Mouse (Mus musculus) gastrocnemius, postnatal 10 days (tissue): Measurements from ENCODE around the gene Arhgap15. TPM values are rescaled to one million over a fixed set of nuclear protein-coding genes. Genes with fewer than 3 reads are reported as not detected.

Source experiments
- DNase-seq: peaks from one replicate; pipeline ENCODE4 v3.0.0; 2021; ENCODE audit warnings: mixed read lengths
- total RNA-seq, 2 experiments: library from RNA; stranded (reverse); gene quantifications; 2 replicates each; pipeline ENCODE4 v1.2.3; 2021

The Arhgap15 gene
- total RNA-seq, 2 experiments from 2014 or later, result 0.72 to 1.1 TPM

DNA sequence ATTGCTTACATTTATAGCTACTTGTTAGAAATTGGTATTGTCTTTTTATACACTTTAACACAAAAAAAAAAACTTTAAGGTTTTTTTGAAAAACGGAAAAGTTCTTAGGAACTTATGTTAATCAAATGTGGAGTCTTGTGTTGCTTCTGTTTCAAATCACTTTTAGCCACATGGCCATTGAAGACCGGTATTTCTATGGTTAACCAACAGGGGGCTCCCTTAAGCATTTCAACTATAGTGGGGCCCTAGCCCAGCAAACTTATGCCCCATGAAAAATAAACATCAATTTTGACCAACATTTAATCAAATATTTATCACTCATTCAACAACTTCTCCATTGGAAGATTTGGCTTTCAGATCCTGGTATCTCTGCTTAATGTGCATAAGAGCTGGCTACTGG lies 557.5 kb downstream of the Arhgap15 start:
- DNase-seq, result no peak

GRCm38 (mm10) chr2:44309124-44309523 lies 560.5 kb downstream of the Arhgap15 start:
- no peak for DNase-seq

DNA sequence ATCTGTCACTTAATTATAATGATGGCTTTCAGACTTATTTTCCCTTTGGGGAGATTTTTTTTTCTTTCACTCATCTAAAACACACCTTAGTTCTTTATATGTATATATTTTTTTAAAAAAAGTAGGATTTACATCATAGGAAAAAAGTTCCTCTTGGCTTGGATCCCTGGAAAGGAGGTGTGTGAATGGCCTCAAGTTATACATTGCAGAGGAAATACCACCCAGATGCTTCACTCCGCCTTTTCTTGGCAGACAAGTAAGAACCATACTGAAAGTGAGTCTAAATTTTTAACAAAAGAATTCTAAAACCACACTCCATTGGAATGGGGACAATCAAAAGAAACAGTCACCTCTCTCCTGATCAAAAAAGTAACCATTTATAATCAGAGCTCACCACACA lies 560.9 kb downstream of the Arhgap15 start:
- DNase-seq, result no peak

DNA sequence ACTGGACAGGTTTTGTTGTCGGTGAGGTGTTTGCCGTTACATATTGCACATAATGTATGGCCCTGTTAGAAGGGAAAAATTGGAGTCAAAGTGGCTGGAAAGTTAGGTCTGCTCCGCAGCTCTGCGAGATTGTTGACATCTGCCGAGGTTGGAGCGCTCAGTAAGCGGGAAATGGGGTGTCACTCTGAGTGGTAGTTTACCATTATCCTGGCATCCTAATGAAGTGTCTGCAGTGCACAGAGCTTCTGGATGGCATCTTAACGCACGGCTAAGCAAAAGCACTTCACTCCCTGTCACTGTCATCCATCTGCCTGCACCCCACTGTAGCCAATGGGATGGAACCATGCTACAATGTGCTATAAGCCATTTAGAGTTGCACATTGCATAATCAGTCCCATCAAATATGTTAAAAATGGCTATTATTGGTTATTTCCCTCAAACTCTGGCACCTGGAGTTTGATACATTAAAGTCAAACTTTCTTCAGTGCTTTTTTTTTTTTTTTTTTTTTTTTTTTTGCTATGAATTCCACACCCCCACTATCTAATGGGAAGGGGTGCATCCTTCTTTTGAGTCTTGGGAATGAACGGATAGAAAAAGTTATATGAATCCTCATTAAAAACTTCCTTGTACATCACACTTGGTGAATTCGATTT lies 561.6 kb downstream of the Arhgap15 start:
- no peak for DNase-seq

DNA sequence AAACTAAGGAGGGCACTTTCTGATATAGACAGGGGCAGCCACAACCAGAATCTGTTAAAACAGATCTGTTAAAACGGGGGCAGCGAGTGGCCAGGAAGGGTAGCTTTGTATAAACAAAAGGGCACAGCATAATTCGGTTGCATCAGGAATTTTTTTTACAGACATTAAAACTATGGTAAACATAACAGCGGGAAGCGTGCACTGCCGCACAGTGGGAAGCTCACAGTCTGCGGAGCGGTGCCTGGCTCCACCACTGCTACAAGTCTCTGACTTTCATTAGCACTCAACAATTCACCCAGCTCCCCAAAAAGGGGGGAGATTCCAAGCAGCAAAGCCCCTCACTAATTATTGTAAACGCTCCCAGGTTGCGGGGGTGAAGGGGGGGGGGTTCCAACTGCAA lies 562.6 kb downstream of the Arhgap15 start:
- no peak for DNase-seq

DNA sequence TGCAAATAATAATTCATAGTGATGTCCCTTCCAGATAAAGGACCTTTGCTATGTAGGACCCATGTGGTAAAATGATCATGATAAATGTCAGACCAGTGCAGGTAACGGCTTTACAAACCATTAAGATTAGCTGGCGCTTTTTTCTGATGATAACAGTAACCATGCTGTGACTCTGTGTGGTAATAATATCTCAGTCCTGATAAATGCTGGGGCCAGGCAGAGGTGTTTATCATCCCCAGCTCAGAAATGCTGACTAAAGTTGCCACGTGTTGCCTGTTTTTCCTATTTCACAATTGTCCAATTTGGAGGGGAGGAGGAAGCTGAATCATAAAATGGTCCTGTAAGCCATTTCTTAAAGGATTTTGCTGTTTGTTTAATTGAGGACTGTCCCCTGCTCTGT lies 564.9 kb downstream of the Arhgap15 start:
- no peak for DNase-seq

GRCm38 (mm10) chr2:44318436-44318835 lies 569.8 kb downstream of the Arhgap15 start:
- no peak for DNase-seq

DNA sequence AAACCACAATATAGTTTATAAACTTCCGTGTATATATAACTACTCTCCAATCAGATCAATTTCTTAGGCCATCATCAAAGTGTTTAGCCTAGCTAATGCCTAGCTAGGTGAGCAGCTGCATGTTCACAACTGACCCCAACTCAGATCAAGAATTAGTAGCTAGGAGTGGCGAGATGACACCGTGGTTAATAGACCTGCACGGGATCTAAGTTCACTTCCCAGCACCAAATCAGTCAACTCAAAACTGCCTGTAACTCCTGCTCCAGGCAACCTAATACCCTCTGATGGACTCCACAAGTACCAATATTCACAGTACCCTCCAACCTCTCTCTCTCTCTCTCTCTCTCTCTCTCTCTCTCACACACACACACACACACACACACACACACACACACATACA lies 570.9 kb downstream of the Arhgap15 start:
- no peak for DNase-seq

DNA sequence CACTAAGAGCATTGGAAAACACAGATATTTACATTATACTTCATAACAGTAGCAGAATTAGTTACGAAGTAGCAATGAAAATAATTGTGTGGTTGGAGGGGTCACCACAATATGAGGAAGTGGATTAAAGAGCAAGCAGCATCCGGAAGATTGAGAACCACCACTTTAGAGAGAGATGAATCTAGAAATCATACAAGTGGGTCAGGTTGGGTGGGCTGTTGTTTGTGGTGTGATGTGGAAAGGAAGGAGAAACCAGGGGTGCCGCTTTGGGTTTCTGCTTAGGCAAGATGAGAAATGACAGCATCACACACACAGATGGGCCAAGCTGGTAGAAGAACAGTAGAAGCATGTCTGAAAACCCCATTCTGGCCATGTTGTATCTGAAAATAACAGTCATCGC lies 575.2 kb downstream of the Arhgap15 start:
- DNase-seq, result no peak

DNA sequence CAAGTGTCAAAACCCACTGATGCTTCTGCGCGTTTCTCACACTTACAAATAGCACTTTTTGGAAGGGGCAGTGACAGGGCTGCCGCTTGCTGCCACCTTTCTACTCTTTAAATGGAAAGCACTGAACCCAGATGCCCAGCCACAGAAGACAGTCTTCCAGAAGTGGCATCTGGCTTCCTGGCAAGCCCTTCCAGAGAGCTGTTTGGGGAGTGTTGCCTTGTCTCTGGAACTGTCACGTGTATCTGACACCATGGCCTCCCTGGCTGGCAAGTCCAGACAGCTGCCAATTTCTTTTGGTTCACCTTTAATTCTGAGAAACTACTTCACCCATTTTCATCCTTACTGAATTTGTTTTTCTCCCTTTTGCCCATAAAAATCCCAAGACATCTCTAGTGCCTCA lies 584.7 kb downstream of the Arhgap15 start:
- no peak for DNase-seq

DNA sequence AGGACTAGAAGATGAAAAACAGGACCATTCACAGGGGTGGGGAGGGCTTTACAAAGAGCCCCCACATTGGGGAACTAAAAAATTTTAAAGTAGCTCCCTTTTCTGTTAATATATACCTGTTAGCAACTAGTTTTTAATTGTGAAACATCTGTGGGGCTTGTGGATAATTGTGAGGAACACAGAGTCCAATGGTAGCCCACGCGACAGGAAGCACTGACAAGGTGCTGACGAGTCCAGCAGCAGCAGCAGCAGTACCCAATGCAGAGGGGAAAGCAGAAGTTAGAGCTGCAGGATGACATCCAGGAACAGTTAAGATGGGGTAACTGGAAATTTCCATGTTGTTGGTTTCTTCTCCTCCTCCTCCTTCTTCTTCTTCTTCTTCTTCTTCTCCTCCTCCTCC lies 585.4 kb downstream of the Arhgap15 start:
- no peak for DNase-seq

DNA sequence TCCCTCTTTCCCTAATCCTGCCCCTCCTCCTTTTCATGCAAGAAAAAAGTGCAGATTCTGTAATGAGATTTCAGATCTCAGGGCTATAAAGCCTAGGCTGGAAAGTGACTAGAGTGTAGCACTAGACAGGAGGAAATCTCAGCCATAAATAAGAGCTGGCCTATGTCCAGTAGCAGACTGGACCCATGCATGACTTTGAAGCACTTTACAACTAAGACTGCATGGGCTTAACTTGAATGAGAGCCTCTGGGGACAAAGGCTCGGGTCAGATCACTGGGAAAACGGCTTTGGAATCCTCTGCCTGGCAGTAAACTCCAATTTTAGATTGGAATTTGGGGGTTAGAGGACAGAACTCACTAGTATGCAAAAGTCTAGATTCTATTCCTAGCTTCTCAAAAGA lies 585.9 kb downstream of the Arhgap15 start:
- DNase-seq, result no peak

DNA sequence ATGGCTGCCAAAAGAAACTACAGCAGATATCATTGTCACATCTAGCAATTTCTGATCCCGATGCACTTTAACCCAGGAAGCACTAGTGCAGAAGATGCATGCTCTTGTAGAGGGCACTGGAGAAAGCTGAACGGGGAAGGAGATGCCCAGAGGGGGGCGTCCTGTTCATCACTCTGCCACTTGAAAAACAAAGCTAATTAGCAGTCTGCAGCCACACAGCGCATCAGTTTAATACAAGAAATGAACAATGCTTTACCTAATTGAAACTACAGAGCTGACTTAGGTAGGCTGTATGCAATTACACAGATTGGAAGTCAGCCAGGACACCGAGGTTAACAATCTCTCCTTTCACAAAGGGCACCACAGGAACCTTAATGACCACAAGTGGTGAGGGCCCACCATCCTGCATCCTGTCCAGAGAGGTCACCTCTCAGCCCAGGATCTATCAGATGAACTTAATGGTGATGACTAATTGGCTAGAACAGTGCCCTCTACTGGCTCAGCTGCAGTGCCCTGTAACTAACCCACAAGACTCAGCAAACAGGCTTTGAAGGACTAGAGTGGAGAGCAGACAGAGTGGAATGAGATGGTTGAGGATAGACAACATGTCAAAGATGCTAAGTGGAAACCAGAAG lies 588.2 kb downstream of the Arhgap15 start:
- no peak for DNase-seq

GRCm38 (mm10) chr2:44338467-44338866 lies 589.8 kb downstream of the Arhgap15 start:
- no peak for DNase-seq

GRCm38 (mm10) chr2:44341091-44341571 lies 592.5 kb downstream of the Arhgap15 start:
- DNase-seq, result no peak

- no peak for DNase-seq
Measured at GRCm38 (mm10) chr2:44344861-44345260, 596.2 kb downstream of the Arhgap15 start.

DNA sequence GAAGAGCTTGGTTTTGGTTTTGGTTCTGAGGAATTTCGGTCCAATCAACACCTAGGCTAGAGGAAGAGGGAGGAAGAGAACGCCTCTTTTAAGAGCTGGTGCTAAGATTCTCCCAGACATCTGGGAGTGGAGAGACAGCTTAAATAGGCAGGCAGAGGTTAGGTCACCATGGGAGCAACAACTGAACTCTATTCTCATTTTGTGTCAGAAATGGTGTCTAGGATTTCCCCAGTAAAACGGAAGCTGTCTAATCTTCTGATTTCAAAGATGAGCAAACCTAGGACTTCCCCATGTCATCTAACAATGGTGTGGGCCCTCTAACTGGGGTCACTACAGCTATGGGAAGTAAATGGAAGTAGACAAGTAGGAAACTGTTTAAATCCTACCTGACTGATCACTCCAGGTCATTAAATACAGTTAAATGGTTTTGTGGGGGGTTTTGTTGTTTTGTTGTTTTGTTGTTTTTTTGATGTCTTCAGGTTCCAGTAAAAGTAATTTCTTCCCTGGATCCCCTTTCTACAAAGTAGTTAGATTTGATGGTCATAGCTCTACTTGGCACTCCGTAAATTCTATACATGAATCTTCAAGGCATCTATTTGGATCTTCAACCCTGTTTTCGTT lies 596.8 kb downstream of the Arhgap15 start:
- DNase-seq, result no peak

DNA sequence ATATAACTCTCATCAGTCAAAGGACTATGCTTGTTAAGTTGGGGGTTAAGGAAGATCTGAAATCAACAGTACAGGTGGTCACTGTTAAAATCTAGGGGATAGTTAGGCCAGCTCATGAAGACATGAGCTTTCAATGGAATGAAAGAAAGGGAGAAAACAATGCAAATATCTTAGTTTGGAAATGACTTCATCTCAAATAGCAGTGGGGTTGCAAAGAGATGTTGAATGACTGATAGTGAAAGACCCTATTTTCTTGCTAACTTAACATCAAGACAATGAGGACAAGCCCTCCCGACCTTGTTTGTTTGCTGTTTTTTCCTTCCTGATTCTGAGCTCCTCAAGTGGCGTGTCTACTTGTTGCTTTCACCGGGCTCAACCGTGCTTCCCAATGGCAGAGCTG lies 597.6 kb downstream of the Arhgap15 start:
- DNase-seq, result no peak

GRCm38 (mm10) chr2:44347781-44348180 lies 599.2 kb downstream of the Arhgap15 start:
- DNase-seq, result no peak

DNA sequence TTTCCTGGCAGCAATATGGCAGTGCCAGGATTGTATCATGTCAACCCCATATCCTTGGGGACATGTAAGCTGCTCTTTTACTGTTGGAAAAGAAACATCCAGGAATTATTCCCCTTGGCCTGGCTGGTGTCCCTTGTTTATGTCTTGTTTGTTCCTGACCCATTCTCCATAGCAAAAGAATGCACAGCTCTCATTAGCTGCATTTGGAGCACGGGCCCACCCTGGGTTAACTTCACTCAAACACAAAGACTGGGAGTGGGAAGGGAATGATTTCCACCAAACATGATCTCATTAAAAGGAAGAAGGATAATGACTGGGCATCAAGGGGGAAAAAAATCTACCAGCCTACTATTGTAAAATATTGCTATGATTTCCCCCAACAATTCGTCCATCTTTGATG lies 600.5 kb downstream of the Arhgap15 start:
- no peak for DNase-seq

- no peak for DNase-seq
Measured at GRCm38 (mm10) chr2:44352885-44353284, 604.3 kb downstream of the Arhgap15 start.

DNA sequence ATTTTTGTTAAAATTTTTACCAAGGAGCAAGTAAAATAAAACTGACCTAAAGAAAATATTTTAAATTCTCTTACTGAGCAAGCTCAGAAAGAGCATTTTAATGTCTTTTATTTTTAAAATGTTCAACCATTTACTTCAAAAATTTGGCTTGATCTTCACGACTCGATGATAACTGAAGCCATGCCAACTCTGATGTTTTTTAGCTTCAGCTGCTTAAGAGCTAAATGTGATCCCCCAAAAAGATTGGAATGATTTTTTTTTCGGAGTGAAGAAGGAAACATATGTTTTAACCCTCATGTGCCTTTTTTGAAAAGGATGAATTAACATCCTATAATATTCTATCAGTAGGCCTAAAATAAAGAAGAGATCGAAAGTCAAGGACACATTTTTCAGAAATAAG lies 605.0 kb downstream of the Arhgap15 start:
- no peak for DNase-seq

DNA sequence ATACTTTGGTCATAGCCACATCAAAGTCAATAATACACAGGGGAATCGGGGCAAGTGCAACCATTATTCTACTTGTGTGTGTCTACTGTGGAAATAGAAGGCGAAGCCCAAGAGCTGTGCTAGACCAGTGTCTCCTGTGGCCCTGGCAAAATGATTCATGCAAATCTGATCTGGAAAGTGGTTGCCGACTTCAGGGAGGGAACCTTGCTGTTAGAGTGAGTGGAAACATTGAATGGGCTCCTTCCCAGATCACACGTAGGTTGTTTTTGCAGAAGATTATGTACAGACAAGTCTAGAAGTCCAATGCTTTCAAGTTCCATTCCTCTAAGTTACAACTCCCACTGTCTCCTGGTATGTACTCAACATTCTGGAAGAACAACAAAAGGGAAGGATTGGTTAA lies 606.2 kb downstream of the Arhgap15 start:
- DNase-seq, result no peak

DNA sequence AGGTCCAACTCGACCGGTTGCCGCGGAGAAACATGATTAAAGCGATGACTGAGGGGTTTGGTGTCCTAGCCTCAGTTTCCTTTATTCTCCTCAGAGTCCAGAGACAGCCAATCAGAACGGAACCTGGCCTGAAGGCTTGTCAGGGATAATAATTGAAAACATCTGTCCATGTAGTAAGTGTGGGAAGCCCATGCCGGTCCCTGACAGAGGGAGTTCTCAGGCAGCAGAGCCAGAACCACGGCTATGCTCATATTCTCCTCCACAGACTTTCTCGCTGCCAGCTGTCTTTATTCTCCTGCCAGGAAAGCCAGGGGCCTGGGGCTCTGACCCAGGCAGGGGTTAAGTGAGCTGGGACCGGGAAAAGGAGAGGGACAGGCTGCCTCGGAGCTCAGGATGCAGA lies 606.7 kb downstream of the Arhgap15 start:
- DNase-seq, result no peak
